In genomic region chr14:28093214-28093613, GRCm38 (mm10) we compare ENCODE assay signal across 13 mouse cellular contexts.
DNase-seq lines count a peak whose midpoint lies in the region; ATAC-seq and TF ChIP-seq lines count a peak whose summit lies in the region.
"Had no signal": no experiment of that assay in that cellular context is flagged by ENCODE, and none has a peak within 500 bp of the region (broad histone marks: within the 10 kb centered on the region; RNA-seq: fewer than 3 reads in every experiment).

No protein-coding gene starts in this region.

- no peaks in the 10 kb centered on the region for H3K27me3 ChIP-seq in hindbrain, embryonic 11.5 days (ENCODE audit: control insufficient read depth, insufficient read depth, low read length)
- no peaks in the 10 kb centered on the region for H3K27me3 ChIP-seq in hindbrain, embryonic 12.5 days
- no peaks in the 10 kb centered on the region for H3K27me3 ChIP-seq in testis, adult 2 months (ENCODE audit: control insufficient read depth, insufficient read depth, low read length)
- no peaks in the 10 kb centered on the region for H3K27me3 ChIP-seq in embryonic facial prominence, embryonic 11.5 days (ENCODE audit: control insufficient read depth, insufficient read depth, low read length)
- H3K27me3 ChIP-seq: kidney, embryonic 15.5 days had no signal

- H3K9ac ChIP-seq in hindbrain, embryonic 11.5 days (ENCODE audit: low read depth, low read length): no peak overlapping the region
- no peak overlapping the region for H3K9ac ChIP-seq in hindbrain, embryonic 12.5 days
- no peak overlapping the region for H3K9ac ChIP-seq in embryonic facial prominence, embryonic 11.5 days (replicated peaks; ENCODE audit: low read length)
- H3K9ac ChIP-seq: kidney, embryonic 15.5 days had no signal

- no peak for ATAC-seq in hindbrain, embryonic 11.5 days (ENCODE audit: low FRiP score)
- no peak for ATAC-seq in hindbrain, embryonic 12.5 days (ENCODE audit: low FRiP score)
- no peak for ATAC-seq in embryonic facial prominence, embryonic 11.5 days (replicated peaks; ENCODE audit: insufficient number of reproducible peaks, low FRiP score, low TSS enrichment, low read depth)
- ATAC-seq in frontal cortex, adult (ENCODE audit: low TSS enrichment): no peak

- no peak overlapping the region for H3K27ac ChIP-seq in hindbrain, embryonic 11.5 days (ENCODE audit: low read depth, low read length)
- H3K27ac ChIP-seq in hindbrain, embryonic 12.5 days: no peak overlapping the region
- H3K27ac ChIP-seq in testis, adult 2 months (ENCODE audit: control insufficient read depth, insufficient read depth, low read depth, low read length): no peak overlapping the region
- no peak overlapping the region for H3K27ac ChIP-seq in embryonic facial prominence, embryonic 11.5 days (replicated peaks; ENCODE audit: low read depth, low read length)
- H3K27ac ChIP-seq: kidney, embryonic 15.5 days had no signal

- no peak for TF ChIP-seq POLR2A in testis, adult 2 months (IDR thresholded peaks at IDR 0.05; ENCODE audit: control insufficient read depth, low read depth, low read length)

- TF ChIP-seq CTCF in testis, adult 2 months (IDR thresholded peaks at IDR 0.05; ENCODE audit: control insufficient read depth, insufficient read depth, insufficient replicate concordance, low read depth, low read length): peak; percentile 17; the same call in 1 of the 2 replicates

- no peak overlapping the region for H3K4me2 ChIP-seq in hindbrain, embryonic 11.5 days (replicated peaks; ENCODE audit: low read depth, low read length)
- no peak overlapping the region for H3K4me2 ChIP-seq in hindbrain, embryonic 12.5 days (replicated peaks)
- no peak overlapping the region for H3K4me2 ChIP-seq in embryonic facial prominence, embryonic 11.5 days (ENCODE audit: low read depth, low read length)
- H3K4me2 ChIP-seq: kidney, embryonic 15.5 days had no signal

- no peak overlapping the region for H3K4me3 ChIP-seq in hindbrain, embryonic 11.5 days (ENCODE audit: low read depth, low read length)
- no peak overlapping the region for H3K4me3 ChIP-seq in hindbrain, embryonic 12.5 days
- peak overlapping the region; percentile 16; the same call in 1 of the 2 replicates for H3K4me3 ChIP-seq in testis, adult 2 months (ENCODE audit: control insufficient read depth, low read depth, low read length)
- no peak overlapping the region for H3K4me3 ChIP-seq in embryonic facial prominence, embryonic 11.5 days (ENCODE audit: low read depth, low read length)
- H3K4me3 ChIP-seq: kidney, embryonic 15.5 days had no signal

- no peaks in the 10 kb centered on the region for H3K9me3 ChIP-seq in hindbrain, embryonic 11.5 days (ENCODE audit: control insufficient read depth, low read length)
- no peaks in the 10 kb centered on the region for H3K9me3 ChIP-seq in hindbrain, embryonic 12.5 days (replicated peaks)
- H3K9me3 ChIP-seq in embryonic facial prominence, embryonic 11.5 days (replicated peaks; ENCODE audit: control insufficient read depth, low read length): no peaks in the 10 kb centered on the region
- H3K9me3 ChIP-seq: kidney, embryonic 15.5 days had no signal

- DNase-seq in hindbrain, embryonic 11.5 days (ENCODE audit: low spot score): peak; percentile 9
- no peak for DNase-seq in testis, postnatal 14 days (ENCODE audit: low spot score)
- DNase-seq in embryonic facial prominence, embryonic 11.5 days (ENCODE audit: low spot score): peak; percentile 26
- no peak for DNase-seq in thymus, postnatal 14 days
- no peak for DNase-seq in left cerebral cortex, adult 11 months (ENCODE audit: low spot score)
- DNase-seq: adrenal gland, postnatal 10 days; cerebellum, adult 18-20 months; gastrocnemius, postnatal 14 days; right cerebral cortex, postnatal 14 days had no signal

- H3K36me3 ChIP-seq in hindbrain, embryonic 11.5 days (ENCODE audit: control insufficient read depth, insufficient read depth, low read length): no peaks in the 10 kb centered on the region
- no peaks in the 10 kb centered on the region for H3K36me3 ChIP-seq in hindbrain, embryonic 12.5 days
- no peaks in the 10 kb centered on the region for H3K36me3 ChIP-seq in testis, adult 2 months (ENCODE audit: control insufficient read depth, insufficient read depth, low read length)
- H3K36me3 ChIP-seq in embryonic facial prominence, embryonic 11.5 days (replicated peaks; ENCODE audit: control insufficient read depth, insufficient read depth, low read depth, low read length): no peaks in the 10 kb centered on the region
- H3K36me3 ChIP-seq: kidney, embryonic 15.5 days had no signal

- 56% methylated on average over 4 of the region's 4 CpGs for WGBS in hindbrain, embryonic 11.5 days
- WGBS in hindbrain, embryonic 12.5 days: 67% methylated on average over 4 of the region's 4 CpGs
- WGBS in embryonic facial prominence, embryonic 11.5 days: 57% methylated on average over 4 of the region's 4 CpGs

- no peaks in the 10 kb centered on the region for H3K4me1 ChIP-seq in hindbrain, embryonic 11.5 days (replicated peaks; ENCODE audit: control insufficient read depth, insufficient read depth, low read length)
- no peaks in the 10 kb centered on the region for H3K4me1 ChIP-seq in hindbrain, embryonic 12.5 days
- H3K4me1 ChIP-seq in testis, adult 2 months (ENCODE audit: control insufficient read depth, insufficient read depth, low read length): peaks cover 2% of the 10 kb centered on the region; the same call in 1 of the 2 replicates
- H3K4me1 ChIP-seq in embryonic facial prominence, embryonic 11.5 days (ENCODE audit: control insufficient read depth, insufficient read depth, low read length): no peaks in the 10 kb centered on the region

Comparison
In these comparisons a context has a peak if more than half of its experiments do, and no peak if none do; other contexts are left out.
1. DNase-seq: peak in hindbrain, embryonic 11.5 days (single experiment) and embryonic facial prominence, embryonic 11.5 days (single experiment); none in testis, postnatal 14 days (single experiment), thymus, postnatal 14 days (single experiment) and left cerebral cortex, adult 11 months (single experiment).